Mouse (Mus musculus) heart, embryonic 13.5 days (tissue): ENCODE measurements at regions not wholly inside any gene's neighbourhood (a gene's known extent, or its start where the extent isn't known, plus 50 kb on each side); places are given as distances from the start of the nearest gene placed in this dataset.

Experiments used
- ATAC-seq: fragments of 200-750 bp; cut with Nextera tagmentation; 2 replicates; pipeline ENCODE4 v1.8.0; 2017; ENCODE audit warnings: moderate TSS enrichment; ENCODE audit not compliant: insufficient number of reproducible peaks, low FRiP score, low TSS enrichment; ENCODE audit errors: extremely low read depth
- H3K27ac ChIP-seq: fragments of 300-500 bp; sonication (generic); replicated peaks from 2 replicates; pipeline ENCODE4 v1.5.1; 2015; ENCODE audit warnings: moderate library complexity, mild to moderate bottlenecking, inconsistent platforms
- H3K27me3 ChIP-seq: fragments of 300-500 bp; sonication (generic); replicated peaks from 2 replicates; pipeline ENCODE4 v1.6.1; 2015; ENCODE audit warnings: mild to moderate bottlenecking, inconsistent platforms
- H3K36me3 ChIP-seq: fragments of 300-500 bp; sonication (generic); 2 replicates; pipeline ENCODE4 v1.6.1; 2015; ENCODE audit warnings: mild to moderate bottlenecking, inconsistent platforms
- H3K4me1 ChIP-seq: fragments of 300-500 bp; sonication (generic); 2 replicates; pipeline ENCODE4 v1.6.1; 2015; ENCODE audit warnings: inconsistent platforms
- H3K4me2 ChIP-seq: fragments of 300-500 bp; sonication (generic); 2 replicates; pipeline ENCODE4 v1.6.1; 2015; ENCODE audit warnings: inconsistent platforms, mild to moderate bottlenecking, moderate library complexity
- H3K4me3 ChIP-seq: fragments of 300-500 bp; sonication (generic); 2 replicates; pipeline ENCODE4 v1.5.1; 2015; ENCODE audit warnings: moderate library complexity, mild to moderate bottlenecking, inconsistent platforms
- H3K9ac ChIP-seq: fragments of 300-500 bp; sonication (generic); 2 replicates; pipeline ENCODE4 v1.6.1; 2015; ENCODE audit warnings: inconsistent platforms, mild to moderate bottlenecking, moderate library complexity
- H3K9me3 ChIP-seq: fragments of 300-500 bp; sonication (generic); 2 replicates; pipeline ENCODE4 v1.6.1; 2016; ENCODE audit warnings: inconsistent platforms
- WGBS: fragments of 180-500 bp; shearing (Covaris S2); methylation state at CpG from one replicate; pipeline ENCODE4 v1.1.7; 2015; ENCODE audit warnings: mixed read lengths; 5-methylcytosine and 5-hydroxymethylcytosine counted together

DNA sequence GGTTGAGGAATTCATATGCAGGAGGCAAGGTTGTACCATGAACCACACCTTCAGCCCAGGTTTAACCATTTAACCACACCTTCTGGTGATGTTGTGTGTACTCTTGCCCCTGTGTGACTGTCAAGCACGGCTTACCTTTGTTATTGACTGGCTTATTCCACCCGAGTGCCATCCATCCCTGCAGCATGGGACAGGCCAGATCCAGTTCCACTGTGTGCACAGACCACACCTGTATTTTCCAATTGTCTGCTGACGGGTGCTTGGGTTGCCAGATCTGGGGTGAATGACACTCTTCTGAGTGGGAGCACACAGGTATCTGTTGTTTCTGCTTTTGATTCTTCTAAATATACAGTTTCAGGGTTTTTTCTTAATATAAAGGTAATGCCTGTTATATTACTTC lies 196.1 kb downstream of the Tex29 start:
- H3K9me3 ChIP-seq = no peaks in the 10 kb centered on the region
- H3K36me3 ChIP-seq = no peaks in the 10 kb centered on the region
- H3K27ac ChIP-seq = no peak overlapping the region
- ATAC-seq = 0 out of 2 replicates have a peak, but pooled peaks have one; percentile 2
- H3K4me1 ChIP-seq = peaks cover 20% of the 10 kb centered on the region
- whole genome bisulfite sequencing = 76% methylated on average over 3 of the region's 3 CpGs
- H3K4me3 ChIP-seq = no peak overlapping the region
- H3K9ac ChIP-seq = no peak overlapping the region
- no peak overlapping the region for H3K4me2 ChIP-seq
- peaks cover 6% of the 10 kb centered on the region; the same call in 1 of the 2 replicates for H3K27me3 ChIP-seq

DNA sequence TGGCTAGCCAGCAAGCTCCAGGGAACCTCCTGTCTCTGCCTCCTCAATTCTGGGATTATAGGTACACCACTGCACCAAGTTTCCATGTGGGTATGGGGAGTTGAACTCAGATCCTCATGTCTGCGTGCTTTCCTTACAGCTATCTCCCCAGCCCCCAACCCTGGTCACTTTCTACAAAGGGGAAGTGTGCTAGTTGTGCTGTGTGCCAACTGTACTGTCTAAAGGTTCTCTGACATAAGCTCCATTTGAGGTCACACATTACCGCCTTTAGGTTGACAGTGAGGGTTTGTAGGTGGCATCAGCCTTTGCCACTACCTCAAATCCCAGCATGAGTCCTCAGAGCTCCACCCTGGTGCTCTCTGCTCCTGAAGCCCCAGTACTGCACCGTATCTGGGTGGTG lies 200.7 kb downstream of the Tex29 start:
- no peaks in the 10 kb centered on the region for H3K9me3 ChIP-seq
- H3K27ac ChIP-seq = 0 out of 2 replicates have a peak overlapping the region, but pooled peaks have one; percentile 36
- H3K36me3 ChIP-seq = no peaks in the 10 kb centered on the region
- H3K4me2 ChIP-seq = peak overlapping the region; percentile 18; the same call in 1 of the 2 replicates
- H3K27me3 ChIP-seq = no peaks in the 10 kb centered on the region; the same call in 1 of the 2 replicates
- ATAC-seq = no peak
- no peak overlapping the region for H3K9ac ChIP-seq
- H3K4me3 ChIP-seq = no peak overlapping the region
- WGBS = 59% methylated on average over 3 of the region's 3 CpGs
- peaks cover 26% of the 10 kb centered on the region for H3K4me1 ChIP-seq

- no peak overlapping the region for H3K9ac ChIP-seq
- H3K4me2 ChIP-seq = peak overlapping the region; percentile 18
- ATAC-seq = no peak
- no peaks in the 10 kb centered on the region for H3K9me3 ChIP-seq
- no peak overlapping the region for H3K4me3 ChIP-seq
- H3K27ac ChIP-seq = peak overlapping the region; percentile 53
- no peaks in the 10 kb centered on the region for H3K36me3 ChIP-seq
- H3K27me3 ChIP-seq = no peaks in the 10 kb centered on the region; the same call in 1 of the 2 replicates
- peaks cover 26% of the 10 kb centered on the region for H3K4me1 ChIP-seq
- WGBS = 44% methylated on average over 6 of the region's 6 CpGs
Measured at GRCm38 (mm10) chr8:12041662-12042061, 201.4 kb downstream of the Tex29 start.

DNA sequence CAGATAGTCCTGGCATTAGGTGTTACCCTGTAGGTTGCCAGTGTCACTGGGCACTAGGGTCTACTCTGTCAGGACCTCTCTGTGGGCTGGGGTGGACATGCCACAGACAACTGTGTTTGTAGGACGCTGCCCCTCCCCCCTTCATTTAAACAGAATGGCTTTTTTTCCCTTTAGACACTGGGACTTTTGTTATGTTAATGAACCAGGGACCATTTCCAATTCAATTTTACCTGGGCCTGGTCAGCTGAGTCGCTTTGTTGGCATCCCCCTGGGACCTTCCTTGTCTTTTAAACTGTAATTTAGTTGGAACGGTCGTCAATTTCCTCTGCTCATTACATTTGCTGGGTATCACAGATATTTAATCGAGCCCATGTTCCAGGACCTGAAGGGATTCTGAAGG lies 210.6 kb downstream of the Tex29 start:
- Histone ChIP-seq H3K27me3 (no peaks in the 10 kb centered on the region), H3K36me3 (no peaks in the 10 kb centered on the region), H3K4me1 (no peaks in the 10 kb centered on the region), H3K9ac (no peak overlapping the region), H3K4me2 (no peak overlapping the region), H3K9me3 (no peaks in the 10 kb centered on the region), H3K4me3 (no peak overlapping the region), H3K27ac (no peak overlapping the region)
- WGBS = 61% methylated on average over 5 of the region's 5 CpGs
- no peak for ATAC-seq

DNA sequence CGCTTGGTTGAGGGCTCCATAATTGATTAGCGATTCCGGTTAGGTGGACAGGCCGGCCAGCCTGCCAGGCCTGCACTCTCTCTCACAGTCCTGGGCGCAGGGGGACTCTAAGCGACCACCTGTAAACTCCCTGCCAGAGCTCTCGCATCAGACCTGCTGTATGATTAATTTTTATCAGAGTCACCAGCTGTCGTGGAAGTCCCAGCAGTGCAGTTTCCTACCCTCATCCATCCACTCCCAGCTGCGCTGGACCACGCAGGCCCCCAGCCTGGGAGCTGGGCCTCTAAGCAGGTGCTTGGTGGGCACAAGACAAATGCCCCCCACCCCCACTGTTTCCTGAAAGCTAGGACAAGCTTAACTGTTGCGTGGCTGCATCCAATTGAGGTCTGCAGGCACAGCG lies 211.1 kb downstream of the Tex29 start:
- no peak overlapping the region for H3K27ac ChIP-seq
- H3K27me3 ChIP-seq = no peaks in the 10 kb centered on the region
- H3K36me3 ChIP-seq = no peaks in the 10 kb centered on the region
- no peaks in the 10 kb centered on the region for H3K4me1 ChIP-seq
- no peak overlapping the region for H3K9ac ChIP-seq
- H3K9me3 ChIP-seq = no peaks in the 10 kb centered on the region
- H3K4me2 ChIP-seq = no peak overlapping the region
- ATAC-seq = no peak
- no peak overlapping the region for H3K4me3 ChIP-seq
- WGBS = 61% methylated on average over 12 of the region's 12 CpGs

DNA sequence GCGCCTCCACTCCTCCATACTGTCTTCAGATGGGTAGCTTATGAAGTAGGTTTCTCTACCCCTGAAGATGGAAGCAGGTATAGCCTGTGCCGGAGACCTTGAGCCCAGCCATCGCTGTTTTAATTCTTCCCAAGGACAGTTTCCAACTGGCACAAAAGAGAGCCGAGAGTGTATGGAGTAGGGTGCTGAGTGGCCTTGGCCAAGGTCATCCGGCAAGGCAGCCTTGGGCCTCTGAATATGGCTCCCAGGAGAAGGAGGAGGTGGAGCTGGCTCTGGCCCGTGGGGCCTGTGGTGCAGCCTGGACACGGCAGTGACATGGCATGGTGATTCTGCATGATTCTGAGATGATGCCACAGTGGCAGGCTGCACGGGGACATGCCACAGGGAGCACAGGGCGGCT lies 215.7 kb downstream of the Tex29 start:
- ATAC-seq = no peak; the same call in 1 of the 2 replicates
- Histone ChIP-seq H3K4me2 (no peak overlapping the region), H3K27me3 (peaks cover 3% of the 10 kb centered on the region; the same call in 1 of the 2 replicates), H3K9ac (no peak overlapping the region), H3K4me1 (no peaks in the 10 kb centered on the region), H3K27ac (no peak overlapping the region), H3K9me3 (no peaks in the 10 kb centered on the region), H3K36me3 (no peaks in the 10 kb centered on the region), H3K4me3 (no peak overlapping the region)
- WGBS = 91% methylated on average over 9 of the region's 9 CpGs

DNA sequence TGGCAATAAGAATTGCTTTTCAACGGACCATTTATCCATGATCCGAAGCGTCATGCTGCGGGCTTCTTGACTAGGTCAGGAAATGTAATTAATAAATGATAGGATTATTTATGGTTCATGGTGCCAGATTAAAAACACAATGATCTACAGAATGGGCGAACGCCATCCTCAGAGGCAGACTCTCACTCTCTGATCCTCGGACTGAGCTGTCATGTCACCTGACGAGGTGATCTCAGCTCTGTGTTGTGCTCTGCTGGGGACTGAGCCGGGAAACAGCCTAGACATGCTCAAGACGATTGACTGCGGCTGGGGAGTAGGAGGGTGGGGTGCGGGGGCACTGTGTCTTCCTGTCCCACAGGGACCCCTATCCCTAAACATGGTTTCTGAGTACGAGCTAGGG lies 217.4 kb upstream of the A230072I06Rik start:
- H3K27ac ChIP-seq = no peak overlapping the region
- H3K9ac ChIP-seq = no peak overlapping the region
- H3K27me3 ChIP-seq = peaks cover 6% of the 10 kb centered on the region; the same call in 1 of the 2 replicates
- WGBS = 74% methylated on average over 13 of the region's 13 CpGs
- no peaks in the 10 kb centered on the region for H3K36me3 ChIP-seq
- H3K4me1 ChIP-seq = peaks cover 11% of the 10 kb centered on the region
- no peaks in the 10 kb centered on the region for H3K9me3 ChIP-seq
- no peak overlapping the region for H3K4me2 ChIP-seq
- ATAC-seq = no peak
- H3K4me3 ChIP-seq = no peak overlapping the region

DNA sequence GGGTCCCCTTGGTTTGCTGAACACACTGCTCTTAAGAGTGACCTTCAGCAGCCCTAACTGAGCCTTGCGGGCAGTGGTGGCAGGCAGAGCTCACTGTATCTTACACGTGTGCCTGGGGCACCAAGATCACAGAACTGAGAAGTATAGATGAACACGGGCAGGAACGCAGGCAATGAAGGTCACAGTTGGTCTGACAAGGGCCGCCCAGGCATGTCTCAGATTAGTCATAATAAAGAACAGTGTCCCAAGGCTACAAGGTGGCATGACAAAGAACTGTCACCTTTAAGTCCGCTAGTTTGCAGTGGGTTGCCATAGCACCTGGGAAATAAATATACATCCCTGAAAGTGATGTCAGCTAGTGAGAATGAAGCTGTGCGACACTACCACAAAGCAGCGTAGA lies 215.9 kb upstream of the A230072I06Rik start:
- Histone ChIP-seq H3K27me3 (peaks cover 10% of the 10 kb centered on the region; the same call in 1 of the 2 replicates), H3K27ac (no peak overlapping the region), H3K4me3 (no peak overlapping the region), H3K36me3 (no peaks in the 10 kb centered on the region), H3K9ac (no peak overlapping the region), H3K9me3 (no peaks in the 10 kb centered on the region), H3K4me2 (no peak overlapping the region), H3K4me1 (peaks cover 11% of the 10 kb centered on the region)
- ATAC-seq = no peak
- WGBS = 45% methylated on average over 8 of the region's 8 CpGs

- Histone ChIP-seq H3K4me2 (no peak overlapping the region), H3K27me3 (peaks cover 10% of the 10 kb centered on the region; the same call in 1 of the 2 replicates), H3K9me3 (no peaks in the 10 kb centered on the region), H3K4me3 (no peak overlapping the region), H3K36me3 (no peaks in the 10 kb centered on the region), H3K9ac (no peak overlapping the region), H3K27ac (no peak overlapping the region), H3K4me1 (peaks cover 11% of the 10 kb centered on the region)
- 79% methylated on average over 7 of the region's 7 CpGs for WGBS
- ATAC-seq = no peak
Measured at GRCm38 (mm10) chr8:12064664-12065063, 214.0 kb upstream of the A230072I06Rik start.

GRCm38 (mm10) chr8:12066454-12066853 lies 212.2 kb upstream of the A230072I06Rik start:
- H3K27ac ChIP-seq = no peak overlapping the region
- ATAC-seq = no peak

DNA sequence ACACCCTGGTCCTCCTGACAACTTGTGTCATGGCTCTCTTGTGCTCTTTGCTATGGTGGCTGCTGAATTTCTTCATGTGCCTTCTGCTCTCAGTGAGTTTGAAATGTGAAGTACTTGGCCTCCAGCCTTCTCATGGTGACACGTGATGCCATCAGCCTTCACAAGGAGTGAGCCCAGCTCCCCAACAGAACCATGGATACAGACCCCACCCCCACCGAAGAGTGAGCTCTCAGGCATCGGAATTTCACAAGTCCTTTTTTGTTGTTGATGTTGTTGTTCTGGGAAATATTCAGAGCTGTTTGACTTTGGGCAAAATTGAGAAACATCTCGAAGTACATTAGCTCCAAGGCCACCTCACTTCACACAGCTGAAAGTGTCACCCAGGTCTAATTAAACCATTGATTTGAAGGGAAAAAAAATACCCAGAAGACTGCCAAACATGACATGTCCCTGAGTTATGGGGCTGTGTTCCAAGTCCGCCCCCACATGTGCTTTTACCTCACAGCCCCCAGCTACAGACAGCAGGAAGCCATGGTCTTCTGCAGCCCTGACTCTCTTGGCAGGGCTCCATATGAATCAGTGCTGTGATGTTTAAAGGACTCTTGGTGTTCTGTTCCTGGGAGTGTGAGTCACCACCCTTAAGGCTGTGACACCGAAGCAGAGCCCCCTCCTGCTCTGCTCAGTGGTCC lies 205.2 kb upstream of the A230072I06Rik start:
- H3K4me3 ChIP-seq = no peak overlapping the region
- 34% methylated on average over 6 of the region's 6 CpGs for WGBS
- peak overlapping the region; percentile 28; the same call in 1 of the 2 replicates for H3K27ac ChIP-seq
- no peaks in the 10 kb centered on the region for H3K9me3 ChIP-seq
- ATAC-seq = peak; percentile 16; the same call in 1 of the 2 replicates
- H3K36me3 ChIP-seq = no peaks in the 10 kb centered on the region
- no peaks in the 10 kb centered on the region for H3K27me3 ChIP-seq
- H3K9ac ChIP-seq = no peak overlapping the region
- H3K4me2 ChIP-seq = no peak overlapping the region
- peaks cover 36% of the 10 kb centered on the region for H3K4me1 ChIP-seq

More at GRCm38 (mm10) chr8:12066454-12066853, 212.2 kb upstream of the A230072I06Rik start:
- H3K36me3 ChIP-seq = no peaks in the 10 kb centered on the region
- peaks cover 14% of the 10 kb centered on the region for H3K4me1 ChIP-seq
- H3K9ac ChIP-seq = no peak overlapping the region
- H3K4me2 ChIP-seq = no peak overlapping the region
- no peak overlapping the region for H3K4me3 ChIP-seq
- H3K9me3 ChIP-seq = no peaks in the 10 kb centered on the region
- 82% methylated on average over 10 of the region's 10 CpGs for WGBS
- H3K27me3 ChIP-seq = peaks cover 7% of the 10 kb centered on the region; the same call in 1 of the 2 replicates

DNA sequence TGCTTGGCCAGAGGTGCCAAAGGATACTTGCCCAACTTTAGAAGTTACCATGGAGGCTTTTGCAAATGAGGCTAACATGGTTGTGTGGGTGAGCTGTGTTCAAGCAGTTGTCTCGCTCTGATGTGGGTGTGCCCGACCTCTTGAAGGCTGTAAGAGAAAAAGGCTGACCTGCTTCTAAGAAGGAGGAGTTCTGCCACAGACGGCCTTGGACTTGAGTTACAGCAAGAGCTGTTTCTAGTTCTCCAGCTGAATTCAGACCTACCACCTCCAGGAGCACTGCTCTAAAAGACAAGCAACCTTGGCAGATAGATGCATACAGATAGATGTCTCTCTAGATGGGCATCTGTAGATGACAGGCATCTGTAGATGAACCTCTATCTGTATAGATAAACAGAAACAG lies 202.7 kb upstream of the A230072I06Rik start:
- no peaks in the 10 kb centered on the region for H3K36me3 ChIP-seq
- WGBS = 71% methylated on average over 3 of the region's 3 CpGs
- H3K4me3 ChIP-seq = no peak overlapping the region
- ATAC-seq = no peak
- H3K4me2 ChIP-seq = no peak overlapping the region
- H3K27ac ChIP-seq = no peak overlapping the region
- peaks cover 36% of the 10 kb centered on the region for H3K4me1 ChIP-seq
- H3K9me3 ChIP-seq = no peaks in the 10 kb centered on the region
- no peaks in the 10 kb centered on the region for H3K27me3 ChIP-seq
- no peak overlapping the region for H3K9ac ChIP-seq
